Mouse (Mus musculus) limb, embryonic 14.5 days (tissue): ENCODE data around the gene Nek8. TPM values are rescaled to one million over a fixed set of nuclear protein-coding genes. Genes with fewer than 3 reads are reported as not detected.

Source experiments
- ATAC-seq: fragments of 200-750 bp; cut with Nextera tagmentation; 2 replicates; pipeline ENCODE4 v1.8.0; 2017; ENCODE audit warnings: low read depth, moderate number of reproducible peaks, moderate TSS enrichment; ENCODE audit not compliant: low FRiP score
- DNase-seq: peaks from one replicate; pipeline ENCODE4 v3.0.0-alpha.2; 2015; ENCODE audit warnings: low spot score
- H3K27ac ChIP-seq: fragments of 300-500 bp; sonication (generic); replicated peaks from 2 replicates; pipeline ENCODE4 v1.5.1; 2014; ENCODE audit warnings: low read depth, mild to moderate bottlenecking, low read length, moderate library complexity, mixed read lengths
- H3K27me3 ChIP-seq: fragments of 300-500 bp; sonication (generic); 2 replicates; pipeline ENCODE4 v1.6.1; 2014; ENCODE audit warnings: low read length, mixed read lengths; ENCODE audit not compliant: control insufficient read depth, insufficient read depth
- H3K36me3 ChIP-seq: fragments of 300-500 bp; sonication (generic); 2 replicates; pipeline ENCODE4 v1.6.1; 2014; ENCODE audit warnings: mild to moderate bottlenecking, low read length, moderate library complexity, mixed read lengths; ENCODE audit not compliant: control insufficient read depth, insufficient read depth
- H3K4me1 ChIP-seq: fragments of 300-500 bp; sonication (generic); 2 replicates; pipeline ENCODE4 v1.6.1; 2014; ENCODE audit warnings: antibody characterized with exemption, low read length, mixed read lengths; ENCODE audit not compliant: control insufficient read depth, insufficient read depth
- H3K4me2 ChIP-seq: fragments of 300-500 bp; sonication (generic); replicated peaks from 2 replicates; pipeline ENCODE4 v1.6.1; 2014; ENCODE audit warnings: low read depth, mild to moderate bottlenecking, low read length, moderate library complexity; ENCODE audit not compliant: severe bottlenecking
- H3K4me3 ChIP-seq: fragments of 300-500 bp; sonication (generic); replicated peaks from 2 replicates; pipeline ENCODE4 v1.5.1; 2014; ENCODE audit warnings: low read length
- H3K9ac ChIP-seq: fragments of 300-500 bp; sonication (generic); 2 replicates; pipeline ENCODE4 v1.6.1; 2014; ENCODE audit warnings: mild to moderate bottlenecking, low read depth, low read length, moderate library complexity; ENCODE audit not compliant: severe bottlenecking
- H3K9me3 ChIP-seq: fragments of 300-500 bp; sonication (generic); 2 replicates; pipeline ENCODE4 v1.6.1; 2016; ENCODE audit warnings: low read length; ENCODE audit not compliant: control insufficient read depth
- POLR2A ChIP-seq: fragments of 200-500 bp; IDR thresholded peaks from 2 replicates; pipeline ENCODE4 v1.8.0; 2012; ENCODE audit warnings: inconsistent platforms, mild to moderate bottlenecking, moderate library complexity, borderline replicate concordance; ENCODE audit not compliant: insufficient read depth, insufficient read length; ENCODE audit errors: extremely low read depth
- WGBS: fragments of 180-500 bp; shearing (Covaris S2); extraction: QIAGEN DNeasy Blood & Tissue Kit; methylation state at CpG from one replicate; pipeline ENCODE4 v1.1.7; 2014; 5-methylcytosine and 5-hydroxymethylcytosine counted together
- polyA plus RNA-seq, 2 experiments: library from polyadenylated mRNA; depleted of rRNA in 1 of 2; stranded (reverse) in 1 of 2; unstranded in 1 of 2; fragments of >200 nt; fragmentation: Nextera tagmentation in 1 of 2; extraction: Ambion mirVana in 1 of 2; gene quantifications; 2 replicates each; pipeline versions ENCODE4 v1.2.1 to v1.2.3; 2012 to 2014

The Nek8 gene
- polyA plus RNA-seq, 2 experiments, result 11.9 to 38.3 TPM

GRCm38 (mm10) chr11:78146707-78147543 is 29.6 kb downstream of the Nek8 start:
- Histone ChIP-seq H3K27ac (no peak overlapping the region), H3K9me3 (no peaks in the 10 kb centered on the region), H3K4me2 (no peak overlapping the region), H3K36me3 (peaks cover 71% of the 10 kb centered on the region), H3K9ac (no peak overlapping the region), H3K4me3 (no peak overlapping the region), H3K4me1 (peaks cover under 1% of the 10 kb centered on the region; the same call in 1 of the 2 replicates), H3K27me3 (no peaks in the 10 kb centered on the region)
- WGBS, result 90% methylated on average over 6 of the region's 6 CpGs
- ATAC-seq (no peak), DNase-seq (no peak)
- no peak for TF ChIP-seq POLR2A

GRCm38 (mm10) chr11:78146168-78146567 is 30.3 kb downstream of the Nek8 start:
- no peak for ATAC-seq
- DNase-seq, result no peak
- Histone ChIP-seq H3K36me3 (peaks cover 67% of the 10 kb centered on the region), H3K4me2 (no peak overlapping the region), H3K9me3 (no peaks in the 10 kb centered on the region), H3K9ac (no peak overlapping the region), H3K4me1 (no peaks in the 10 kb centered on the region), H3K27ac (no peak overlapping the region), H3K4me3 (no peak overlapping the region), H3K27me3 (no peaks in the 10 kb centered on the region)
- 84% methylated on average over 5 of the region's 5 CpGs for WGBS
- no peak for TF ChIP-seq POLR2A

GRCm38 (mm10) chr11:78143520-78143919 is 33.0 kb downstream of the Nek8 start:
- no peak overlapping the region for H3K4me2 ChIP-seq
- no peaks in the 10 kb centered on the region for H3K9me3 ChIP-seq
- ATAC-seq (no peak), DNase-seq (no peak)
- H3K4me1 ChIP-seq, result no peaks in the 10 kb centered on the region
- TF ChIP-seq POLR2A, result no peak
- no peak overlapping the region for H3K4me3 ChIP-seq
- H3K9ac ChIP-seq, result no peak overlapping the region
- WGBS, result 87% methylated on average over 2 of the region's 2 CpGs
- H3K27me3 ChIP-seq, result no peaks in the 10 kb centered on the region
- H3K36me3 ChIP-seq, result peaks cover 50% of the 10 kb centered on the region
- H3K27ac ChIP-seq, result no peak overlapping the region

- no peak overlapping the region for H3K4me3 ChIP-seq
- H3K27ac ChIP-seq, result no peak overlapping the region
- H3K36me3 ChIP-seq, result peaks cover 30% of the 10 kb centered on the region
- WGBS, result 76% methylated on average over 5 of the region's 5 CpGs
- no peak for TF ChIP-seq POLR2A
- H3K9me3 ChIP-seq, result no peaks in the 10 kb centered on the region
- no peak overlapping the region for H3K9ac ChIP-seq
- H3K4me2 ChIP-seq, result no peak overlapping the region
- ATAC-seq (no peak), DNase-seq (no peak)
- H3K4me1 ChIP-seq, result no peaks in the 10 kb centered on the region
- H3K27me3 ChIP-seq, result no peaks in the 10 kb centered on the region
Observed at GRCm38 (mm10) chr11:78140665-78141064, 35.8 kb downstream of the Nek8 start.

GRCm38 (mm10) chr11:78138023-78138422 is 38.5 kb downstream of the Nek8 start:
- ATAC-seq (no peak), DNase-seq (no peak)
- WGBS, result 86% methylated on average over 3 of the region's 3 CpGs

More at GRCm38 (mm10) chr11:78138023-78138422, 38.5 kb downstream of the Nek8 start:
- Histone ChIP-seq H3K9me3 (no peaks in the 10 kb centered on the region), H3K36me3 (0 out of 2 replicates have a peak, but pooled peaks cover 4% of the 10 kb centered on the region), H3K27ac (no peak overlapping the region), H3K9ac (no peak overlapping the region), H3K4me3 (no peak overlapping the region), H3K4me1 (no peaks in the 10 kb centered on the region), H3K4me2 (no peak overlapping the region), H3K27me3 (no peaks in the 10 kb centered on the region)
- TF ChIP-seq POLR2A, result no peak
